Mouse (Mus musculus) kidney, embryonic 16.5 days (tissue): Measurements from ENCODE around the gene Fmo2. TPM values are rescaled to one million over a fixed set of nuclear protein-coding genes. Genes with fewer than 3 reads are reported as not detected.
A peak's percentile ranks its signal among the peaks of the same experiment; 100 is the strongest.

Experiments used
- ATAC-seq: fragments of 200-750 bp; cut with Nextera tagmentation; 2 replicates; pipeline ENCODE4 v1.8.0; 2017; ENCODE audit warnings: moderate TSS enrichment; ENCODE audit not compliant: low FRiP score, low TSS enrichment
- H3K27ac ChIP-seq: fragments of 300-500 bp; sonication (generic); 2 replicates; pipeline ENCODE4 v1.5.1; 2014; ENCODE audit warnings: low read length
- H3K27me3 ChIP-seq: fragments of 300-500 bp; sonication (generic); 2 replicates; pipeline ENCODE4 v1.6.1; 2014; ENCODE audit warnings: low read length, control low read depth, mixed read lengths; ENCODE audit not compliant: insufficient read depth
- H3K36me3 ChIP-seq: fragments of 300-500 bp; sonication (generic); 2 replicates; pipeline ENCODE4 v1.6.1; 2014; ENCODE audit warnings: low read length, control low read depth, mixed read lengths; ENCODE audit not compliant: insufficient read depth
- H3K4me1 ChIP-seq: fragments of 300-500 bp; sonication (generic); 2 replicates; pipeline ENCODE4 v1.6.1; 2014; ENCODE audit warnings: low read length, control low read depth, mixed read lengths; ENCODE audit not compliant: insufficient read depth
- H3K4me2 ChIP-seq: fragments of 300-500 bp; sonication (generic); replicated peaks from 2 replicates; pipeline ENCODE4 v1.6.1; 2014; ENCODE audit warnings: low read depth, low read length
- H3K4me3 ChIP-seq: fragments of 300-500 bp; sonication (generic); 2 replicates; pipeline ENCODE4 v1.5.1; 2014; ENCODE audit warnings: mild to moderate bottlenecking, low read length
- H3K9ac ChIP-seq: fragments of 300-500 bp; sonication (generic); replicated peaks from 2 replicates; pipeline ENCODE4 v1.6.1; 2014; ENCODE audit warnings: low read length
- H3K9me3 ChIP-seq: fragments of 300-500 bp; sonication (generic); 2 replicates; pipeline ENCODE4 v1.6.1; 2016; ENCODE audit warnings: low read length, control low read depth
- whole genome bisulfite sequencing: fragments of 180-500 bp; shearing (Covaris S2); extraction: QIAGEN DNeasy Blood & Tissue Kit; methylation state at CpG from one replicate; pipeline ENCODE4 v1.1.7; 2014; 5-methylcytosine and 5-hydroxymethylcytosine counted together
- polyA plus RNA-seq: library from polyadenylated mRNA; unstranded; fragments of >200 nt; fragmentation: Nextera tagmentation; extraction: Ambion mirVana; gene quantifications from 2 replicates; pipeline ENCODE4 v1.2.1, GENCODE M21; 2015

The Fmo2 gene
- polyA plus RNA-seq = 6.5 and 9.3 TPM in 2 replicates

DNA sequence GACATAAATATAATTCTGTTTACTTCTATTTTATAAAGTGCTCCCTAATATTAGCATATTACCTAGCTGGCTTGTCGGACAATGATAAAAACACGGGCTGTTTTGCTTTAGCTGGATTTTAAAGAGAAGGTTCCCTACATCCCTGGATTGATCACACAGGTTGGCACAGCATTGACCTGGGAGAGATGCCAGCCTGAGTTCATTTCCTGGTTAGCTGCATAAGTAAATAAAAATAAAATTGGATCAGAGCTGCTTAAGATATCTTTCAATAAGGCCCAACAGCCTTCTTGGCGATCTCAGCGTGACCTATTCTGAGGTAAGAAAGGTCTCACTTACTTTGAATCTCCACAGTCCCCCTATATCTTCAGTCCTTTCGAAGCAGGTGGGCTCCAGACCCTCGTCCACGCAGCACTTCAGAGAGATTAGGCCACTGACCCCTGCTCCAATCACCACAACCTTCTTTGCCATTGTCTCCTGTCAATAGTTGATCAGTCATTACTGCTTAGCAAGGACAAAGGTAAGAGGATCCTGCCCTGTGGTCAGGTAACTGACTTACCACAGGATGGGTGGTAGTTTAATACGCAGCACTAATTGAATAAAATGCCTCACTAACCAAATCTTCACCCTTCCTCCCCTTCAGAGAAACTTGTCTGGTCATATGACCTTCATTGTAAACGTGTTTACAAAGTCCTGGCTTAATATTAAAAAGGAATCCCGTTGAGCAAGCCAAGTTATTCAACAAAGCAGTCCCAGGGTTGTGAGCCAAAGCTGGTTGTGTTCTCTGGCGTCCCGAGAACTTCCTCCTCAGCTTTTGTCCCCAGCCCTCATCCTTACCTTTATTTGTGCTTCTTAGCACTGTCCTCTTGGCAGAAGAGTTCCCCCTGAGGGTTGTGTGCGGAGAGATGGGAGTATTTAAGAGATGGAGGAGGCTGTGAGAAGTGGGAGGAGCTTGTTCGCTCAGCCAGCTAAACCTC, at the start of gene Fmo2:
Gene Fmo2, minus strand, starts transcription at position 889 of the 974 bp plus-strand sequence.
- ATAC-seq = peak; percentile 47
- Histone ChIP-seq H3K9me3 (no peaks in the 10 kb centered on the region), H3K4me1 (0 out of 2 replicates have a peak, but pooled peaks cover 2% of the 10 kb centered on the region), H3K27me3 (no peaks in the 10 kb centered on the region), H3K4me3 (no peak within 1 kb of the TSS), H3K27ac (no peak within 1 kb of the TSS), H3K4me2 (no peak within 1 kb of the TSS; the same call in 1 of the 2 replicates), H3K9ac (no peak within 1 kb of the TSS), H3K36me3 (no peaks in the 10 kb centered on the region)
- 70% methylated on average over 14 of the region's 14 CpGs for WGBS

DNA sequence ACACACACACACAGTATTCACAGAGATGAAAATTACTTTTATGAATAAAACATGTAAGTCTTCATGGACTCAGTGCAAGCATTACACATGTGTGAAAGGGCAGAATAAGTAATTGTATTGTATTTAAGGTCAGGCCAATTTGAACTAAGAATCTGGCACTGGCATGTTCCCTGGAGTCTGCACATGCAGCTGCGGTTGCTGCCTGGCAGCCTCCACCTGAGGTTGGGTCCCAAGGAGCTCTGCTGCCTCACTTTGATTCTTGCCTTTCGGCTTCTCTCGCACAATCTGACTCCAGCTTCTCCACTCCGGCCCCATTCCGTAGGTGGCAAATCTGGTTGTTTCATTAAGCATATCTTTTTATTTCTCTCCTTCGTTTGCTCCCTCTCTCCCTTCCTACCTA, 49.4 kb upstream of the Fmo2 start:
- H3K4me3 ChIP-seq = no peak overlapping the region
- no peaks in the 10 kb centered on the region for H3K4me1 ChIP-seq
- H3K9ac ChIP-seq = no peak overlapping the region
- H3K36me3 ChIP-seq = no peaks in the 10 kb centered on the region
- H3K27me3 ChIP-seq = no peaks in the 10 kb centered on the region
- H3K9me3 ChIP-seq = no peaks in the 10 kb centered on the region
- no peak overlapping the region for H3K4me2 ChIP-seq
- ATAC-seq = no peak
- 86% methylated on average over 6 of the region's 6 CpGs for WGBS
- H3K27ac ChIP-seq = no peak overlapping the region

DNA sequence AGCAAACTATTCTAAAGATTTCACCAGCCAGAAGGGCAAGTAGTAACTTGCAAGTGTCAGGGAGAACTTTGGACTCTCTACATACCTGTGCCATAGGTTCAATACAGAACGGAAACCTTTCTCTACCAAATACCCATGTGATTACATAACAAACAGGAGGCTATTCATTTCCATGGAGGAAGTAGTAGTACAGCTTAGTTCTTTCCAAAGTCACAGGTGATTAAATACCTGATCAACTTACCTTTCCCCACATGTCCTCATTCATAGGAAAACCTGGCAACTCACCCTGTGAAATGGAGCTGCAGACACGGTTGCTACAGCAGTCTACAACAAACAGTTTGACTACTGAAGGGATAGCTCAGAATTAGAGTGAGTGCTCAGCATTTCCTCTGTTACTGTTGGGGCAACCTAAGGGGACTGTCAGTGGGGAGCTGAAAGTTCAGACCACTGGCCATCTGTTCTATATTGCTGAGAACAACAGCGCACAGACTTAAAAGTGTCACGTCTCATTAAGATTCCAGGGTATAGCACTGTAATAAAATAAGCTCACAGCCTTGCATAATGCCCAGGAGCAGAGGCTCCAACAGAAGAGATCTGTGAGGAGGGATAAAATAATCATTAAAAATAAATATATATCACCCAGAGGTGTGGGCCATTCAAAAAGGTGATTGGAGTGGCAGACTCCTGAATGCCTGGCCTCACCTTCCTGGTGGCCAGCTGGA, 48.5 kb upstream of the Fmo2 start:
- Histone ChIP-seq H3K27ac (no peak overlapping the region), H3K4me3 (no peak overlapping the region), H3K4me2 (no peak overlapping the region), H3K4me1 (no peaks in the 10 kb centered on the region), H3K9me3 (no peaks in the 10 kb centered on the region), H3K36me3 (no peaks in the 10 kb centered on the region), H3K27me3 (no peaks in the 10 kb centered on the region), H3K9ac (no peak overlapping the region)
- WGBS = 43% methylated on average over 4 of the region's 4 CpGs
- ATAC-seq = no peak

DNA sequence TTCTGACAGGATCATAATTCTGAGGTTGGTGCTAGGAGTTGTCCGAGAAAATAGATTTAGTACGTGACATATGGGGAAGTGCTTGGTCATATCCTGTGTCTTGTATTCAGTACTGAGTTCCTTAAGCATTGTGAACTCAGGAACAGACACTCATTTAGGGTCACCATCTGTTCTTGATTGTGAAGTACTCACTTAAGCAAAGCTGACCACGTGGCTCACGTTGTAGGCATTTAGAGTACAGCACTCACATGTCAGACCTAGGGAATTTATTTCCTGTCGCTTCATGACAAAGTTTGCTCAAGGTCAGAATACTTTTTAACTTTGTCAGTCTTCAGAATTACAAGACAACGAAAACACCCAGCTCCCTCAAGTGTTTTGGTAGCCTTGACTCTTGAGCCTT, 45.2 kb upstream of the Fmo2 start:
- Histone ChIP-seq H3K4me1 (0 out of 2 replicates have a peak, but pooled peaks cover 4% of the 10 kb centered on the region), H3K9ac (no peak overlapping the region), H3K4me2 (no peak overlapping the region), H3K9me3 (no peaks in the 10 kb centered on the region), H3K27ac (no peak overlapping the region), H3K4me3 (no peak overlapping the region), H3K27me3 (no peaks in the 10 kb centered on the region), H3K36me3 (no peaks in the 10 kb centered on the region)
- ATAC-seq = no peak
- WGBS = 44% methylated on average over 6 of the region's 6 CpGs

DNA sequence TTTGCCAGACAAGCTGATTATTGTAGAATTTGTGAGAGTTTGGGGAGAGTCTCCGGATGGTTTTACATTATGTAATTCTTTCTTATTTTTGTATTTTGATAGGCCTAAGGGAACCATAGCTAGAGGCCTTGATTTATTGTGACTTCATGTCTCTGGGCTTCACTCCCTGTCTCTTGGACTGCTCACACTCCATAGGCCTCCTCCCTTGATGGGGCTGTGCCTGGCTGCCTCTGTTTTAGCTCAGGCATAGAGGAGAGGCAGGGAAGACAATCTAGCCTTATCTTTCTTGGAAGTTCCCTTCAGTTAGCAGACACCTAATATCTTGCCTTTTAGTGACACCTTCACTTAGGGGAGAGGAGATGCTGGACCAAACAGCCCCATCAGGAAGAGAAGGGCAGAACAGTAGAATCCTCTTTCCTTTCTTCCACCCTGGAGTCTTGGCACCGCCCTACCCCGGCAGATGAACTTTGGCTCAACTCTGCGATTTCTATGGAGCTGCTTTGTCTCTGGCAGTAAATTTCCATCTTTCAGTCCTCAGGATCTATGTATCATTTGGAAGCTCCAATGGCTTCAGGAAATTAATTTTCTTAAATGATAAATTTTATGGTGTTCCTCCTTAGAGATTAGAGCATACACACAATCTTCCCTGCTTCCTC, 40.3 kb upstream of the Fmo2 start:
- Histone ChIP-seq H3K4me2 (no peak overlapping the region), H3K27me3 (no peaks in the 10 kb centered on the region), H3K36me3 (no peaks in the 10 kb centered on the region), H3K4me1 (peaks cover 12% of the 10 kb centered on the region; the same call in 1 of the 2 replicates), H3K27ac (peak overlapping the region; percentile 89), H3K4me3 (no peak overlapping the region), H3K9ac (no peak overlapping the region), H3K9me3 (no peaks in the 10 kb centered on the region)
- 44% methylated on average over 4 of the region's 4 CpGs for WGBS
- ATAC-seq = peak; percentile 88

DNA sequence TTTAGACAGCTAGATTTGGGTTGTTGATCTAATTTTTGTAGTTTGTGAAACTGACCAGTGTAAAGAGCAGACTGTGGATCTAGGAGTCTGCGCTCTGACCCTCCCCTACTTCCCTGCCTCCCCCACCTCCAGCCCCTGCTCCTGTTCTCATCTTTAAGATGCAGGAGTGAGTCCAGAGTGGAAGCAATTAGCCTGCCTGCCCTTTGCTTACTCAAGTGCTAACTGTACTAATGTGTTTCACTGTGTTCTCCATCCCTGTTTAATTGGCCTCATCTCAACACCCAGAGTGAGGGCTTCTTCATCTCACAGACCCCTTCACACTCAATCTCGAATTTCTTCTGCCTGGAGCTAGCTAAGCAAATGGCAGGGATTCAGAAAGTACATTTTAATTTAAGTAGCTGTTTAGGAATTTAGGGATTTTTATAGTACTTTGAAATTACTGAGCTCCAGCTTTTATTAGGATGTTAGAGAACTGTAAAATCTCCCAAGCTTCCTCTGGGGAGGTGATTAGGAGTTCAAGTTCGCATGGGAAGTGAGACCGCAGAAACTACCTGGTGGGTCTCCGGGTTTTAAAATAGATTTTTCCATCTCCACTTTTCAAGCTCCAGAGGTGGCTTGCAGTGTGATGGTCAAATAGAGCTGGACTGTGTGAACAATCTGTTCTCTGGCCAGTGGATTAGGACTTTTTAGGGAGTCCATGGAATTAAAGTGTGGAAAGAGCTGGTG, 39.6 kb upstream of the Fmo2 start:
- H3K27me3 ChIP-seq = no peaks in the 10 kb centered on the region
- no peaks in the 10 kb centered on the region for H3K9me3 ChIP-seq
- H3K4me1 ChIP-seq = peaks cover 12% of the 10 kb centered on the region; the same call in 1 of the 2 replicates
- H3K9ac ChIP-seq = no peak overlapping the region
- ATAC-seq = peak; percentile 93
- H3K36me3 ChIP-seq = no peaks in the 10 kb centered on the region
- H3K4me3 ChIP-seq = no peak overlapping the region
- peak overlapping the region; percentile 89 for H3K27ac ChIP-seq
- 36% methylated on average over 5 of the region's 5 CpGs for WGBS
- no peak overlapping the region for H3K4me2 ChIP-seq

DNA sequence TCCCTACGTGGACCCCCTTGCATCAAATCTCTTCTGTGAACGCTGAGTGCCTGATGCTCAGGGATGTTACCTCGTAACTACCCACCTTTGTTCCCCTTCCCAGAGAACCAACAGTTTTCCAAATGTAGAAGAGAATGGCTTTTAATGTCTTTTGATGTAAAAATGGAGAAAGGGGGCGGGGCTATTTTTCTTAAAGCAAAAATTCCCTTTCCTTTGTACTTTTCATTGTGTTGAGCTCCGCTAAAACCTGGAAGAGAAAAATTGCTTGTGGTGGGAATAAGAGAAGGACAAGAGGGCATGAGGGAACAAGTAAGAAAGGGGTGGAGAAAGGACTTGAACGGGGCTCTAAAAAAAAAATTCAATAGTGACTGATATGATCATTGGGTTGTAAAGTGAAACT, 38.9 kb upstream of the Fmo2 start, which contains the start of gene Fmo6:
Gene Fmo6, minus strand, starts transcription at position 101 of the 400 bp plus-strand sequence.
- Histone ChIP-seq H3K27me3 (no peaks in the 10 kb centered on the region), H3K4me1 (peaks cover 12% of the 10 kb centered on the region; the same call in 1 of the 2 replicates), H3K4me3 (no peak within 1 kb of the TSS), H3K9ac (no peak within 1 kb of the TSS), H3K27ac (peak within 1 kb of the TSS; percentile 89), H3K36me3 (no peaks in the 10 kb centered on the region), H3K9me3 (no peaks in the 10 kb centered on the region), H3K4me2 (no peak within 1 kb of the TSS)
- ATAC-seq = no peak
- 71% methylated on average over 6 of the region's 6 CpGs for WGBS

DNA sequence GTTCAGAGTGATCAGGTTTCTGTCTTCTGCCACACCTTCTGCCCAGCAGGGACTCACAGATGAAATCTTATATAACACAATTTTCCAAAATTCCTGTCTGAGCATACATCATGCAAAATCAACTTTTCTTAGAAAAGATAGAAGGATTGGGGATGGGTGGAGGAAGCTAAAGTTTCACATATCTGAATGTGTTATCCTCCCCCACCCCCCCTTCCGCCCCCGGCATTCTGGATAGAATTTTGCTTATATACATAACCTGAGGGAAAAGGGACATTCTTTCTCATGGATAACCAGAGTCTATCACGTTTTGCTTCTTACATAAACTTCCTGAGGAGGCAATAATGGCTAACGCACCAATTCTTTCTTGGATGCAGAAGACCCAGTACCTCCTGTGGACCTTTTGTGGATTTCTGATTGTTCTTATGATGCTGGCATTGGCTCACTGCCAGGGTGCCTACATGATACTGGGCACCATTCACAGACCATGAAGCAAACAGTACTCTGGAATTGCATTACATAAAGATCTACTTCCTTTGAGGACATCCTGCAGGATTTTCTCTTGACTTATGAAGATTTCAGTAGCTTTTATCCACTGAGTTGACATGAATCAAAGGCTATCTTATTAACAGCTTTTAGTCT, 36.0 kb upstream of the Fmo2 start:
- Histone ChIP-seq H3K4me2 (no peak overlapping the region), H3K9me3 (no peaks in the 10 kb centered on the region), H3K9ac (no peak overlapping the region), H3K36me3 (no peaks in the 10 kb centered on the region), H3K27me3 (no peaks in the 10 kb centered on the region), H3K4me1 (peaks cover 12% of the 10 kb centered on the region; the same call in 1 of the 2 replicates), H3K4me3 (no peak overlapping the region), H3K27ac (no peak overlapping the region)
- WGBS = 69% methylated on average over 4 of the region's 4 CpGs
- no peak for ATAC-seq
